Mouse (Mus musculus) kidney, embryonic 14.5 days (tissue): ENCODE measurements at regions not wholly inside any gene's neighbourhood (a gene's known extent, or its start where the extent isn't known, plus 50 kb on each side); places are given as distances from the start of the nearest gene placed in this dataset.

ENCODE experiments used
- ATAC-seq: fragments of 200-750 bp; cut with Nextera tagmentation; 2 replicates; pipeline ENCODE4 v1.8.0; 2017; ENCODE audit warnings: moderate number of reproducible peaks, mild to moderate bottlenecking, moderate TSS enrichment, moderate library complexity; ENCODE audit not compliant: low FRiP score, low TSS enrichment
- H3K27ac ChIP-seq: fragments of 300-500 bp; sonication (generic); 2 replicates; pipeline ENCODE4 v1.5.1; 2014; ENCODE audit warnings: low read depth, mild to moderate bottlenecking, low read length, moderate library complexity, mixed read lengths
- H3K27me3 ChIP-seq: fragments of 300-500 bp; sonication (generic); 2 replicates; pipeline ENCODE4 v1.6.1; 2014; ENCODE audit warnings: mild to moderate bottlenecking, low read length; ENCODE audit not compliant: control insufficient read depth, insufficient read depth
- H3K36me3 ChIP-seq: fragments of 300-500 bp; sonication (generic); 2 replicates; pipeline ENCODE4 v1.6.1; 2014; ENCODE audit warnings: low read length, mixed read lengths; ENCODE audit not compliant: control insufficient read depth, insufficient read depth
- H3K4me1 ChIP-seq: fragments of 300-500 bp; sonication (generic); 2 replicates; pipeline ENCODE4 v1.6.1; 2014; ENCODE audit warnings: low read length, mixed read lengths; ENCODE audit not compliant: control insufficient read depth, insufficient read depth
- H3K4me2 ChIP-seq: fragments of 300-500 bp; sonication (generic); replicated peaks from 2 replicates; pipeline ENCODE4 v1.6.1; 2014; ENCODE audit warnings: low read depth, mild to moderate bottlenecking, low read length
- H3K4me3 ChIP-seq: fragments of 300-500 bp; sonication (generic); 2 replicates; pipeline ENCODE4 v1.5.1; 2014; ENCODE audit warnings: mild to moderate bottlenecking, low read length
- H3K9ac ChIP-seq: fragments of 300-500 bp; sonication (generic); 2 replicates; pipeline ENCODE4 v1.6.1; 2014; ENCODE audit warnings: low read depth, mild to moderate bottlenecking, low read length, moderate library complexity
- H3K9me3 ChIP-seq: fragments of 300-500 bp; sonication (generic); 2 replicates; pipeline ENCODE4 v1.6.1; 2016; ENCODE audit warnings: low read length; ENCODE audit not compliant: control insufficient read depth
- WGBS: fragments of 180-500 bp; shearing (Covaris S2); extraction: QIAGEN DNeasy Blood & Tissue Kit; methylation state at CpG from one replicate; pipeline ENCODE4 v1.1.7; 2014; 5-methylcytosine and 5-hydroxymethylcytosine counted together

DNA sequence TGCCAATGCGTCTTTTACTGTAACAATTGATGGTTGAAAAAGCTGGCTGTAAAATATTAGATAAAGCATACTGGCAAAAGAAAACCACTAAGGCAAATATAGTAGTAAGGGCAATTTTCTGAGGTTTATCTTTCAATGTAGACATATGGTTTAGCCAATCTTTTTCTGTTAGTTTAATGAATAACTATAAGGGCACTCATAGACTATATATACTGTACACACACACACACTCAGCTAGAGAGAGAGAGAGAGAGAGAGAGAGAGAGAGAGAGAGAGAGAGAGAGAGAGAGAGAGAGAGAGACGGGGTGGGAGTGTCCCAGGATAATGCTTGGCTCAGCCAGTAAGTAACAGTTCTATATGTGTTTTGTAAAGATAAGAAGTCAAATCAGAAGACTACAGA, 85.3 kb upstream of the Tcf21 start:
- WGBS = 86% methylated on average over 2 of the region's 2 CpGs
- Histone ChIP-seq H3K36me3 (no peaks in the 10 kb centered on the region), H3K4me3 (no peak overlapping the region), H3K9ac (no peak overlapping the region), H3K9me3 (no peaks in the 10 kb centered on the region), H3K27ac (no peak overlapping the region), H3K27me3 (no peaks in the 10 kb centered on the region), H3K4me1 (0 out of 2 replicates have a peak, but pooled peaks cover 4% of the 10 kb centered on the region), H3K4me2 (no peak overlapping the region)
- ATAC-seq = no peak

GRCm38 (mm10) chr10:22893442-22893985, 73.5 kb upstream of the Tcf21 start:
- WGBS = 40% methylated on average over 10 of the region's 10 CpGs
- H3K27me3 ChIP-seq = no peaks in the 10 kb centered on the region
- ATAC-seq = no peak
- no peak overlapping the region for H3K4me3 ChIP-seq
- no peaks in the 10 kb centered on the region for H3K36me3 ChIP-seq
- no peaks in the 10 kb centered on the region for H3K4me1 ChIP-seq
- peak overlapping the region; percentile 55; the same call in 1 of the 2 replicates for H3K27ac ChIP-seq
- H3K4me2 ChIP-seq = no peak overlapping the region
- H3K9ac ChIP-seq = no peak overlapping the region
- H3K9me3 ChIP-seq = no peaks in the 10 kb centered on the region

DNA sequence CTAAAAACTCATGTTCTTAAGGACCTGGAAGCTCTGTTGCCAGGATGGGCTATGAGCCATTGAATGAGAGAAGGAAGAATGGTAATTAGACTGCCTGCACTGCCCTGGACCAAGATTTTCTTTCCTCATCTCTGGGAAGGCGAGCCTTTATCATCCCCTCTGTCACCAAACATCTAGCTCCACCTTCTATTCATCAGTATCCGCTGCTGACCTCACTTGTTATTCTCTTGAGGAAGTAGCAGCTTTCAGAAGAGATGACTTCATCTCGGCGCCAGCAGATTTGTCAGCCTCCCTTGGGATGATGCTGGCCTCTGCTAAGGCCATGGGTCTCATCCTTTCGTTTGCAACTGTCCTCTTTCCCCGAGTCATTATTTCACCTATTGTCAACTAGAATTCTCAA, 67.5 kb upstream of the Tcf21 start:
- Histone ChIP-seq H3K27me3 (no peaks in the 10 kb centered on the region), H3K4me2 (no peak overlapping the region), H3K9me3 (no peaks in the 10 kb centered on the region), H3K9ac (no peak overlapping the region), H3K4me1 (no peaks in the 10 kb centered on the region), H3K4me3 (no peak overlapping the region), H3K36me3 (no peaks in the 10 kb centered on the region), H3K27ac (no peak overlapping the region)
- WGBS = 78% methylated on average over 6 of the region's 6 CpGs
- ATAC-seq = no peak

GRCm38 (mm10) chr10:22879714-22880113, 59.7 kb upstream of the Tcf21 start:
- no peaks in the 10 kb centered on the region for H3K9me3 ChIP-seq
- no peak overlapping the region for H3K27ac ChIP-seq
- WGBS = 60% methylated on average over 4 of the region's 4 CpGs

GRCm38 (mm10) chr10:22877536-22878130, 57.7 kb upstream of the Tcf21 start:
- Histone ChIP-seq H3K9me3 (no peaks in the 10 kb centered on the region), H3K36me3 (no peaks in the 10 kb centered on the region), H3K4me2 (no peak overlapping the region), H3K27ac (no peak overlapping the region), H3K4me1 (peaks cover 14% of the 10 kb centered on the region), H3K4me3 (no peak overlapping the region), H3K27me3 (no peaks in the 10 kb centered on the region), H3K9ac (no peak overlapping the region)
- WGBS = 40% methylated on average over 5 of the region's 5 CpGs
- 0 out of 2 replicates have a peak, but pooled peaks have one; percentile 38 for ATAC-seq

More at GRCm38 (mm10) chr10:22879714-22880113, 59.7 kb upstream of the Tcf21 start:
- H3K4me3 ChIP-seq = no peak overlapping the region
- H3K27me3 ChIP-seq = no peaks in the 10 kb centered on the region
- no peak overlapping the region for H3K4me2 ChIP-seq
- H3K9ac ChIP-seq = no peak overlapping the region
- no peaks in the 10 kb centered on the region for H3K36me3 ChIP-seq
- peaks cover 14% of the 10 kb centered on the region for H3K4me1 ChIP-seq
- ATAC-seq = no peak

- no peak for ATAC-seq
- Histone ChIP-seq H3K4me2 (no peak overlapping the region), H3K4me3 (no peak overlapping the region), H3K4me1 (peaks cover 14% of the 10 kb centered on the region), H3K9me3 (no peaks in the 10 kb centered on the region), H3K9ac (no peak overlapping the region), H3K27me3 (no peaks in the 10 kb centered on the region), H3K27ac (no peak overlapping the region), H3K36me3 (no peaks in the 10 kb centered on the region)
- WGBS = 60% methylated on average over 2 of the region's 2 CpGs
These were observed 57.1 kb upstream of the Tcf21 start for GRCm38 (mm10) chr10:22877028-22877427.

DNA sequence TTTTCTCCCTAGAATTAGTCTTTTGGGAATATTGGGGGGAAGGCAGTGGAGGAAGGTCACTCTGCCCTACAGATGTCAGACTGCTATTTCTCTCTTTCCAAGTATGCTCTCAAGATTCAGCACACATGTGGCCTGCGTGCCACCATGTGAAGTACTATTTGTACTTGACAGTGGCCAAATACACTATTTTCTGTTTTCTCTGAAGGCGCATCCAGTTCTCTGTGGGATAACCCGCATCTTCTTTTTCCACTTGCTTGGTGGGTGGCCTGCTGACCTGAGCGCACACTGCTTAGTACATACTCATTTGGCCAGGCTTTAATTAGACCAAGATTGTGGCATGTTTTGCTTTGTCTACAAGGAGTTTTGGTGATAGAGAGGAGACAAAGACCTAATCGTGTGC, 55.7 kb upstream of the Tcf21 start:
- no peak overlapping the region for H3K4me3 ChIP-seq
- peaks cover 14% of the 10 kb centered on the region for H3K4me1 ChIP-seq
- no peak overlapping the region for H3K27ac ChIP-seq
- no peak overlapping the region for H3K9ac ChIP-seq
- WGBS = 76% methylated on average over 5 of the region's 5 CpGs
- ATAC-seq = no peak
- H3K36me3 ChIP-seq = no peaks in the 10 kb centered on the region
- no peak overlapping the region for H3K4me2 ChIP-seq
- no peaks in the 10 kb centered on the region for H3K27me3 ChIP-seq
- no peaks in the 10 kb centered on the region for H3K9me3 ChIP-seq

DNA sequence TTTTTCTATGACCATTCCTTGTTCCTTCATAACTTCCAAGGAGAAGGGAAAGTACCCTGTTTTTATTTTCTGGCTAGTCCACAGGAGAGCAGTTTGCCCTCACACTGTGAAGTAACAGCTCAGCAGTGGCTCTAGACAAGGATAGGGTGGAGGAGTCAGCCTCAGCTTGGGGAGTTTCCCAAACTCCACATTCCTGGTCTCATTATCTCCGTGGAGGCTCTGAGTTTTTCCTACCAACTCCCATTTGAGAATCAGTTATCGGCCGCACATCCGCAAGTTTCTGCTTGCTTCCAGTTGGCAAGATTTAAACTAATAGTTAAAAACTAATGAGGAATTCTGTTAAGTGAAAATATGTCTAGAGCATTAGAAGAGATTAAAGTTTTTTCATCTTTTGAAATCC, 55.2 kb upstream of the Tcf21 start:
- H3K9me3 ChIP-seq = no peaks in the 10 kb centered on the region
- no peaks in the 10 kb centered on the region for H3K36me3 ChIP-seq
- no peaks in the 10 kb centered on the region for H3K27me3 ChIP-seq
- H3K4me2 ChIP-seq = no peak overlapping the region
- ATAC-seq = no peak
- WGBS = 58% methylated on average over 4 of the region's 4 CpGs
- no peak overlapping the region for H3K27ac ChIP-seq
- peaks cover 14% of the 10 kb centered on the region for H3K4me1 ChIP-seq
- no peak overlapping the region for H3K9ac ChIP-seq
- H3K4me3 ChIP-seq = no peak overlapping the region
